Mouse (Mus musculus): Measurements from ENCODE around the gene Rflna.

The Rflna gene

DNA sequence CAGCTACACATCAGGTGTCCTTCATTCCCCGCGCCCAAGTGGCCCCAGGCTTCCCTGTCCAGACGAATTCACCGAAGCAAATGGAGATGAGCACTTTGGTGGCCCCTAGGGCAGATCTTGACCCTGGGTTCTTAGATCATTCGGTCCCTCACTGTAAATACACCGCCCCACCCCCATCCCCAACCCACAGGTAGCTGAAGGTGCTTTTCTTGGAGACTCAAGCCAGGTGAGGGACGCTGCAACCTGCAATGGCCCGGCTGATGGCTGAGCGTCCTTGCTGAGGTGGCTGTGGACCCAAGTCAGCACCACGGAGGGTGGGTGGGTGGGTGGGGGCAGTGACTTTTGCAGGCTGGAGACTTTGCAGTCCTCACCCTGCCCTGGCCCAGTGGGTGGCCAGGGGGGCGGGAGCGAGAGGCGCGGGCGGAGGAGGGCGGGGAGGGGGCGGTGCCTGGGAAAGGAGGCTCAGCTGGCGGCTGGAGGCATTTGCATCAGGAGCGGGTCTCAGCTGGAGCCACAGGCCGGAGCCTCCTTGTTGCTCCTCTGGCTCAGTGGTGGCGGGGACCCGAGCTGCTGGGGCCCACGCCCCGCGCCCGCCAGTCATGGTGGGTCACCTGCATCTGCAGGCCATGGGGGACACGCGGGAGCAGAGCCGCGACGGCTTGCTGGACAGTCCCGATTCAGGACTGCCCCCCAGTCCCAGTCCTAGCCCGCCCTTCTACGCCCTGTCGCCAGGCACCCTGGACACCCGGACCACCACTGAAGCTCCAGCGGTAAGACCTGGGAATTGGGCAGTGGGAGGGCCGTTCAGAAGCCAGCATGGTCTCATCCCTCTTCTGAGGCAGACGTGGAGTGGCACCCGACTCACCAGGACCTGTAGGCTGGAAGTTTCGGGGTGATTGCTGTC is at the start of gene Rflna:
Rflna (plus strand) TSS at position 253 of the 904 bp plus-strand sequence.
- DNase-seq: no peak

DNA sequence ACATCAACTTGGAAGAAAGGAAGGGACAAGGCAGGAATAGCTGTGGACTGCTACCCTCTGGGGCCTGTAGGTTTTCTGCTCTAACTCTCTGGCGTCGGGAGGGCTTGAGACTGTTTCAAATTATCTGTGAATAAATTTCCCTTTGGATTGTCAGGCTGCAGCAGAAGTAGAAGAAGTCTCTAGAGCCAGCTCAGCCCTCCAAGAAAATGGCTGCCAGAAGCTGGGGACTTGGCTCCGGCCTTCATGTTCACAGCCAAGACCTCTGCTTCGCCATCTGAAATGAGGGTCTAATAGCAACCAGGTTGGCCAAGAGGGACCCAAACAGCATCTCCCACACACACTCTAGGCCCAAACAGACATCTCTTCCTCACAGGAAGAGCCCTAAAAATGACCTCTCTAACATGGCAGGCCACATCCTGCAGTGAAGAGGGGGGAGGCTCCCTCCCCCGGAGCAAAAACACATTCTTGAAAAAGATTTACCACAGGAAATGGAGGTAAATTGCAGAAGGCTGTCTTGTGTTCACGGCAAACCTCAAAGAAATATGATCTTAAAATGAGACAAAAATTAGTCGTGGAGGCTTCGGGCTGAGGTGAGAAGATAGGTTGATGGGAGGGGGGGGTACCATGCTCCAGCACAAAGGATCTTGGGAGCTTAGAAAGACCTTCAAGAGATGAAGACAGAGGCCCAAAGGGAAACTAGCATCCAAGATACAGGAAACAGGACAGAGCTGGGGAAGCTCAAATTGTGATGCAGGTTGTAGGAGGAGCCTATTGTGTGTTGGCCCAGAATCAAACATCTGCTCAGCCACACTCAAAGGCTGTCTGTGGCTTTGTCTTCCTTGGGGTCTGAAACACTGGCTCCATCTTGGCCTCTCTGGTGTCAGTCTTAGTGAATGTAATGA is 48.4 kb upstream of the Rflna start:
- DNase-seq: peak; percentile 36 to 66

DNA sequence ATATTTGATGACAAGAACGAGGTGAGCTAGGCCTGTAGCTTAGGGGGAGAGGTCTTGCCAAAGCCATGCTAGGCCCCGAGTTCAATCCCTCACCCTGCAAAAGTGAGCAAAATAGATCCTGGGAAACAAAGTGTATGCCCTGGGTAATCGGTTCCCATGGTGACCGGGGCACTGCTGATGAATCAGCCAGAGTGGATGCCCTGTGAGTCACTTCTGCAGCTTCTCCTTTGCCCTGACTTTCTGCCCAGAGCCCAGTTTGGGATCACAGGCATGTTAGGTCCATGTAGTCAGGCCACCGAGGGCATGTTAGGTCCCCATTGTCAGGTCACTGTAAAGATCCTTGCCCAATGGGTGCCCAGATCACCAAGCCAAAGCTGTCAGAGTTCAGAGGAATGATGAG is 45.5 kb upstream of the Rflna start:
- DNase-seq: no peak

DNA sequence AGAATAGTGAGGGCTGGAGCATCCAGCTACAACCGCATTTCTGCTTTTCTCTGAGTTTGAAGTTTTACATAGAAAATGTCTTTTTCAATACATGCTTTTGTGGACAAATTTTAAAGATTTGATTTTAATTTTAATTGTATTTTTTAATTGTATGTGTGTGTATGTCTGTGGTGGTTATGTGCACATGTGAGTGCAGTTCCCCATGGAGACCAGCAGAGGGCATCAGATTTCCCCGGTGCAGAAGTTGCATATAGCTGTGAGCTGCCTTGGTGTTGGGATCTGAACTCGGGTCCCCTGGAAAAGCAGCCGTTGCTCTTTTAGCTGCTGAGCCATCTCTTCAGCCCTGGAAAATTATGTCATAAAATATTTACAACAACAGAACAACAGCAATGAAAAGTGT is 43.9 kb upstream of the Rflna start:
- DNase-seq: no peak

- DNase-seq: no peak
These were observed 42.7 kb upstream of the Rflna start for GRCm38 (mm10) chr5:124960131-124960901.

GRCm38 (mm10) chr5:124961433-124961832 is 41.6 kb upstream of the Rflna start:
- DNase-seq: no peak

DNA sequence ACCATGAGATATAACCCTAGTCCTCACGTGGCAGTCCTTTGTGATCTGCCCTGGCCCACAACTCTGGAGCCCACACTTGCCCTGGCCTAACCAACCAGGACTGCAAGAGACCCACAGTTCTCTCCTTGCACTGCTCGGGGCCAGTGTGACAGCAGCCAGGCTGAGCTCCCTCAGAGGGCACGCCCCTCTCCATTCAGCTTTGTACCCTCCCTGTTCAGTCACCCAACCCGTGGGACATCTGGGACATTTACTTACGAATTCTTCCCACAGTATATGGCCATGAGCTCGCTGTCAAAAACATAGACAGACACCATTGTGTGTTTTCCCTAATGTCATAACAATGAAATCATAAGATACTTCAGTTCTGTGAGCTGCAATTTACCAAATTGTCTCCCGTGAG is 40.3 kb upstream of the Rflna start:
- DNase-seq: no peak

- no peak for DNase-seq
These were observed 39.0 kb upstream of the Rflna start for GRCm38 (mm10) chr5:124963806-124964672.

DNA sequence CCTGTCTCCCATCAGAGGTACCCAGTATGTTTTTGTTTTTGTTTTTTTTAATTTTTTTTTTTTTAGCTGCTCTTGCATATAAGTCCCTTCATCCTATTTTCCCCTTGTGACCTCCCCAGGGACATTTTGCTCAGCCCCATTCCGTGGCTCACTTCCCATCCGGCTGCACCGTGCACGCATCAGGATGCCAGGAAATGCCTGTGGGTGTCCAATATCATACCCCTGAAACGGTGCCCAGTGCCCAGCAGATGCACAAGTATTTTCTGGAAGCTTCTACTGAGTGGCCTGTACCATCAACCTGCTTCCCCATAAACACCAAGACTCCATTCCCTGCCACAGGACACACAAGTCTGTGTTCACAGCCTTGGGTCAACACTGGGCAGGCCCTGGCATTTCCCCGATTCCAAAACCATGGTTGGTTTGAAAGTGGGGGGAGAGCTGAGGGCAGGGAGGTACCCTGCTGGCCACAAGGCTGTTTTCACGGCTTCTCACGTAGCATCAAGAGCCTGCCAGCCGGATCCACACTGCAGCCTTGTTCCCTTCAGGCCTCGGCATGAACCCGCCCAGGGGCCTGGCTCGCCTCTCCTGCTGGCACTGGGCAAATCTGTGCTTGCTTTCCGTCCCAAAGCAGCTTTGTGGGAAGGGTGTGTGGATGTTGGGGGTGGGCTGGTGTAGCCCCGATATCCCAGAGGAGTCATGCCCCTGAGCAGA is 36.2 kb upstream of the Rflna start:
- DNase-seq: no peak

DNA sequence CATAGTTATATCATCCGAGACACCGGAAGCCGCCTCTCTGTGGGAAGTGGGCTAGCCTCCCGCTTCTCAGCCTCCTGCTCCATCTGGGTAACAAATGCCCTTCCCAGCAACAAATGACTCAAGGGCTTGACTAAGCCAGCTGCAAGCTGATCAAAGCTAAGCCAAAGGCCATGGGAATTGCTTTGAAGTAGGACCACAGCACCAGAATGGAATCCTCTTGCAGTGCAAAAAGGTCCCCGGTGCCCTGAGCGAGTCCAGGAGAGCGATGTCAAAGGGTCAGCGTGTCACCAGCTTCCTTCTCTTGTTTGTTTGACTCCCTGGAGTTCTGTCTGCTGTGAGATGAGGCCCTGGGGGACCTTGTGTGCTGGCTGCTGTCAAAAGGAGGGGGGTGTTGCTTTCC is 33.2 kb upstream of the Rflna start:
- no peak for DNase-seq

GRCm38 (mm10) chr5:124986222-124986621 is 16.8 kb upstream of the Rflna start:
- DNase-seq: no peak

DNA sequence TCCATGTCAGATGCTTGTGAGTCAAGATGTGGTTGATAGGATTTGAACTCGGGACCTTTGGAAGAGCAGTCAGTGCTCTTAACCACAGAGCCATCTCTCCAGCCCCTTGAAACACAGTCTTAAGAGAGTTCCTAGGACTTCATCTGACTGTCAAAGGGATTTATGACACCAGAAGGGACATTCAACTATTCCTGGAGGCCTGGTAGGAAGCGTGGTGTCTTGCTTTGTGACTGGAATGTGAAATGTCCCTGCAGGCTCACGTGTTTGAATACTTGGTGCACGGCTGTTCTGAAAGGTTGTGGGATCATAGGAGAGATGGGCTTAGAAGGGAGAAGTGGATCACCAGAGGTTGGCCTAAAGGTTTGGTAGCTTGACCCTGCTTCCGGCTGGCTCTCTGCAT is 16.4 kb upstream of the Rflna start:
- DNase-seq: no peak

- no peak for DNase-seq
These were observed 13.3 kb upstream of the Rflna start for GRCm38 (mm10) chr5:124989724-124990123.

GRCm38 (mm10) chr5:124992323-124992722 is 10.7 kb upstream of the Rflna start:
- DNase-seq: no peak

DNA sequence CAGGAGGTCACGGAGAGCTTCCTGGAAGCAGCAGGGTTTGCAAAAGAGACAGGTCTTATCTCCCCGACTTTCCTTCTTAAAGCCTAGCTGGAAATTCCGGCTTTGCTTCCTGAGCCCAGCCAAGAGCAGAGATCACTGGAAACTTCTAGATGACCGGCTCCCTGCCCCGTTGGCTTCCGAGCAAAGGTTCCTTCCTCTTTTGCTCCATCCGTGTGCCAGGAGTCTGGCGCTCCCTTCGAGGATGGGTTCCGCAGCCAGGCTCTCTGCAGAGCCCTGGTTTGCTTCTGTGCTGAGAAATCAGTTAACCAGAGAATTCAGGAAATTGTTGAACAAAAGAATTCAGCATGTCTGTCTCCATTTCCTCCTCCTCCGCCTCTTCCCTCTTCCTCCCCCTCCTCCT is 10.1 kb upstream of the Rflna start:
- DNase-seq: no peak

GRCm38 (mm10) chr5:124996816-124997215 is 6.2 kb upstream of the Rflna start:
- DNase-seq: no peak

DNA sequence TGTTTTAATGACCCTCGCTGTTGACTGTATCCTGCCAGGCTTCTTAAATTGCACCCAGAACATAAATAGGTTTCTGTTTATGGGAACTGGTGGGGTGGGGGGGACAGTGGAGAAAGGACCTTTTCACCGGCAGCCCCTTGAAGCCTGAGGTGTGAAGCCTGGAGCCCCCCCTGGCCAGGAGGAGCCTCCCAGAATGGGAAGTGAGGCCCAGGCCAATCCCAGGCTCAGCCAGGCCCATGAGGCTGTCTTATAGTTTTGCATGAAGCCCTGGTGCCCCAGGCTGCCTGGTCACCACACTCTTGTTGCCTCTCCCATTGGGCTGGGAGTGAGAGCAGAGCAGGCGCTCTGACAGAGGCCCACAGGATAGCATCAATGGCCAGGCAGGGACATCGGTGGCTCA is 5.1 kb upstream of the Rflna start:
- DNase-seq: no peak

- no peak for DNase-seq
These were observed 2.2 kb upstream of the Rflna start for GRCm38 (mm10) chr5:125000756-125001250.

- DNase-seq: no peak
These were observed 843 bp downstream of the Rflna start for GRCm38 (mm10) chr5:125003873-125004255.

GRCm38 (mm10) chr5:125005871-125006652 is 3.0 kb downstream of the Rflna start:
- DNase-seq: no peak

Measured in thymus, adult 18-20 months (tissue).